22 mouse cellular contexts compared by ENCODE assay signal in the genomic region with DNA sequence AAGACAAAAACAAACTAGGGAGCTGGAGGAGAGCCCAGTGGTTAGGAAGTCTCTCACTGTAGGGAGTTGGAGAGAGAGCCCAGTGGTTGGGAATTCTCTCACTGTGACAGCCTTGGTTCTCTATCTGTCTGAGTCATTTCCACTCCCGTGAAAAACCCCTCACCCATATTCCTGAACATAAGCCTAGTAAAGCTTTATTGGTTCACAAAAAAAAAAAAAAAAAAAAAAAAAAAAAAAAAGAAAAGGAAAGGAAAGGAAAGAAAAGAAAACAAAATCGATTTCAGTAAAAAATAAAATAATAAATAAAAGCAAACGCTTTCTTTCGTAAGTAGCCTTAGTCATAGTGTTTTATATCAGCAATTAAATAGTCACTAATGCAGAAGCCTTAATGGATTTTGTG. TPM values are rescaled to one million over a fixed set of nuclear protein-coding genes. Genes with fewer than 3 reads are reported as not detected.
DNase-seq lines count a peak whose midpoint lies in the region; ATAC-seq and TF ChIP-seq lines count a peak whose summit lies in the region.
"Had no signal": no experiment of that assay in that cellular context is flagged by ENCODE, and none has a peak within 500 bp of the region (broad histone marks: within the 10 kb centered on the region; RNA-seq: fewer than 3 reads in every experiment).

No protein-coding gene starts in this region.

- no peak overlapping the region for H3K4me3 ChIP-seq in heart, embryonic 12.5 days
- H3K4me3 ChIP-seq in CH12.LX (replicated peaks in 1 of 3; ENCODE audit: low read depth in 2 of 3, low read length in 2 of 3, poor library complexity in 1 of 3) = no peak overlapping the region
- H3K4me3 ChIP-seq in ES-E14 (ENCODE audit: insufficient read depth in 1 of 2, low read depth in 1 of 2, low read length in 2 of 2, poor library complexity in 1 of 2, severe bottlenecking in 1 of 2) = 0 out of 4 replicates have a peak overlapping the region, but pooled peaks of 1 of the 2 experiments have one; percentile 72

- in situ Hi-C loops in CH12.LX (cut with MboI; ENCODE audit: low pct_ligation_motif_present, low pct_unique_long_range_greater_than_20kb, low sequenced_read_pairs) = no loop called here
- in situ Hi-C loops in ES-E14 (cut with MboI; ENCODE audit: low sequenced_read_pairs in 2 of 2, unreplicated experiment in 2 of 2) = no loop called here

- dilution Hi-C loops in CH12.LX (cut with MboI; ENCODE audit: extremely low pct_ligation_motif_present, extremely low pct_unique_long_range_greater_than_20kb, low sequenced_read_pairs) = no loop called here

- no peak overlapping the region for H3K27ac ChIP-seq in heart, embryonic 12.5 days (ENCODE audit: poor library complexity, severe bottlenecking)
- H3K27ac ChIP-seq in CH12.LX (ENCODE audit: insufficient read depth, low read depth) (no peak overlapping the region), ES-E14 (ENCODE audit: insufficient read depth, low read depth, low read length, poor library complexity, severe bottlenecking) (no peak overlapping the region; the same call in 1 of the 2 replicates)

- H3K36me3 ChIP-seq in heart, embryonic 12.5 days = no peaks in the 10 kb centered on the region
- H3K36me3 ChIP-seq in CH12.LX (replicated peaks in 1 of 2; ENCODE audit: control insufficient read depth in 1 of 2, insufficient read depth in 1 of 2, low read length in 1 of 2) = peaks cover 0 to 10% of the 10 kb centered on the region in 2 experiments
- H3K36me3 ChIP-seq in ES-E14 (ENCODE audit: control insufficient read depth, insufficient read depth, low read length, poor library complexity, severe bottlenecking) = peaks cover 11% of the 10 kb centered on the region
- H3K36me3 ChIP-seq: G1E had no signal

- TF ChIP-seq RAD21 in CH12.LX (IDR thresholded peaks at IDR 0.05; ENCODE audit: low read depth, low read length) = no peak

- H3K9me3 ChIP-seq in heart, embryonic 12.5 days (replicated peaks) = no peaks in the 10 kb centered on the region
- H3K9me3 ChIP-seq in CH12.LX (replicated peaks; ENCODE audit: low read length) (no peaks in the 10 kb centered on the region), ES-E14 (ENCODE audit: control insufficient read depth, insufficient read depth, low read depth, low read length) (no peaks in the 10 kb centered on the region)
- H3K9me3 ChIP-seq: G1E had no signal

- no peaks in the 10 kb centered on the region for H3K4me1 ChIP-seq in heart, embryonic 12.5 days (replicated peaks)
- H3K4me1 ChIP-seq in CH12.LX (ENCODE audit: control insufficient read depth in 1 of 2, insufficient read depth in 2 of 2) (peaks cover 1 to 20% of the 10 kb centered on the region in 2 experiments; a peak in 3 of 4 replicates), ES-E14 (ENCODE audit: control insufficient read depth in 2 of 2, insufficient read depth in 2 of 2, low read length in 2 of 2, poor library complexity in 1 of 2) (peaks cover 1 to 5% of the 10 kb centered on the region in 2 experiments; a peak in 1 of 4 replicates)

- TF ChIP-seq CTCF in CH12.LX (conservative IDR thresholded peaks at IDR 0.05 in 1 of 2, IDR thresholded peaks at IDR 0.05 in 1 of 2; ENCODE audit: low read depth in 2 of 2, low read length in 2 of 2) = no peak

- TF ChIP-seq POLR2A in CH12.LX (IDR thresholded peaks at IDR 0.05; ENCODE audit: low read depth, low read length) = no peak

- H3K4me2 ChIP-seq in heart, embryonic 12.5 days = no peak overlapping the region
- H3K4me2 ChIP-seq in CH12.LX (ENCODE audit: insufficient read depth, low read depth, poor library complexity, severe bottlenecking) = peak overlapping the region; percentile 41; the same call in 1 of the 2 replicates

- no peak for ATAC-seq in heart, embryonic 12.5 days (ENCODE audit: insufficient number of reproducible peaks, low FRiP score)
- ATAC-seq: activated CD4-positive, CD25-positive, alpha-beta regulatory T cell, adult 4 months; CD4-positive, CD25-positive, alpha-beta regulatory T cell, adult 4 months; Patski had no signal

- 82% methylated on average over 4 of the region's 4 CpGs for WGBS in heart, embryonic 12.5 days

- H3K27me3 ChIP-seq in heart, embryonic 12.5 days (replicated peaks) = no peaks in the 10 kb centered on the region
- no peaks in the 10 kb centered on the region for H3K27me3 ChIP-seq in CH12.LX (replicated peaks)
- H3K27me3 ChIP-seq: Patski had no signal

- peak; percentile 19 for DNase-seq in heart, adult 11 months
- DNase-seq in CH12.LX (ENCODE audit: extremely low read depth) = no peak
- no peak for DNase-seq in ES-E14 (ENCODE audit: low read depth, low spot score)
- DNase-seq in embryo, embryonic 10.5 days (ENCODE audit: low spot score) = no peak
- DNase-seq in embryo, embryonic 9.5 days (ENCODE audit: extremely low spot score) = no peak
- DNase-seq: adrenal gland, adult 2 months; adrenal gland, adult 8-10 months; adrenal gland, postnatal 10 days; adrenal gland, postnatal 14 days; adrenal gland, postnatal 25 days; adrenal gland, postnatal 36 days; B cell, adult 2 months; cerebellum, adult 11 months; cerebellum, adult 11-12 months; cerebellum, adult 18-20 months; cerebellum, adult 2 months; cerebellum, adult 8-10 months had no signal

- peaks cover 10% of the 10 kb centered on the region for H3K79me2 ChIP-seq in CH12.LX (replicated peaks; ENCODE audit: control insufficient read depth, extremely low read depth, insufficient read depth, poor library complexity, severe bottlenecking)

- TF ChIP-seq EP300 in CH12.LX (IDR thresholded peaks at IDR 0.05; ENCODE audit: low read length) = no peak

- H3K9ac ChIP-seq in heart, embryonic 12.5 days = no peak overlapping the region
- H3K9ac ChIP-seq in CH12.LX (ENCODE audit: insufficient read depth, low read depth) (peak overlapping the region; percentile 68; the same call in 1 of the 2 replicates), ES-E14 (ENCODE audit: insufficient read depth, low read depth, low read length, poor library complexity, severe bottlenecking) (no peak overlapping the region)

TF ChIP-seq in CH12.LX, 34 proteins besides CTCF, POLR2A, EP300 and RAD21:
- TF ChIP-seq ZNF384 (IDR thresholded peaks at IDR 0.05; ENCODE audit: low read depth, low read length) (peak; percentile 80), SIN3A (IDR thresholded peaks at IDR 0.05; ENCODE audit: low read length) (no peak), TBP (conservative IDR thresholded peaks at IDR 0.05; ENCODE audit: low read depth, low read length) (no peak), POLR2AphosphoS2 (IDR thresholded peaks at IDR 0.05; ENCODE audit: low read depth, low read length) (no peak)
TF ChIP-seq in CH12.LX: peak in this region for 1.

TF ChIP-seq in ES-E14, 5 proteins besides CTCF, POLR2A, EP300 and RAD21:
- TF ChIP-seq HCFC1 (IDR thresholded peaks at IDR 0.05; ENCODE audit: borderline replicate concordance, insufficient read depth, low read length) (no peak), ZNF384 (IDR thresholded peaks at IDR 0.05; ENCODE audit: low read depth, low read length) (peak; percentile 82)

RNA-seq across cellular contexts. Expression of gene Cstf3, which starts 32.0 kb away (rescaled TPM):
- 68.6 and 72.8 TPM in 2 replicates for polyA plus RNA-seq in heart, embryonic 12.5 days (2016; fragmentation: Nextera tagmentation; extraction: Ambion mirVana)
- 17.3 and 18.2 TPM in 2 replicates for total RNA-seq in CH12.LX (2012; rRNA removed)
- 50.6 and 54.9 TPM in 2 replicates for total RNA-seq in CH12.LX (2014; rRNA removed)
- polyA plus RNA-seq in CH12.LX (2012; ENCODE audit: insufficient read length, low read depth) = 50.3 and 57.2 TPM in 2 replicates
- total RNA-seq in ES-E14 (2012; rRNA removed) = 23.3 and 31.8 TPM in 2 replicates
